Mouse (Mus musculus): Measurements from ENCODE around the gene Gtf2ird2.

GRCm38 (mm10) chr5:134250601-134251000 is 66.8 kb downstream of the Gtf2ird2 start:
- TF ChIP-seq CTCF (IDR thresholded peaks at IDR 0.05; ENCODE audit: borderline replicate concordance, insufficient read depth, low read depth, low read length) (no peak), POLR2A (IDR thresholded peaks at IDR 0.05; ENCODE audit: borderline replicate concordance, insufficient read depth, low read length) (no peak)
